Mouse (Mus musculus): ENCODE data around the gene Agbl4. TPM values are rescaled to one million over a fixed set of nuclear protein-coding genes. Genes with fewer than 3 reads are reported as not detected.

Agbl4 gene
- total RNA-seq, 2 experiments from 2014 or later, result 14.0 to 17.2 TPM

DNA sequence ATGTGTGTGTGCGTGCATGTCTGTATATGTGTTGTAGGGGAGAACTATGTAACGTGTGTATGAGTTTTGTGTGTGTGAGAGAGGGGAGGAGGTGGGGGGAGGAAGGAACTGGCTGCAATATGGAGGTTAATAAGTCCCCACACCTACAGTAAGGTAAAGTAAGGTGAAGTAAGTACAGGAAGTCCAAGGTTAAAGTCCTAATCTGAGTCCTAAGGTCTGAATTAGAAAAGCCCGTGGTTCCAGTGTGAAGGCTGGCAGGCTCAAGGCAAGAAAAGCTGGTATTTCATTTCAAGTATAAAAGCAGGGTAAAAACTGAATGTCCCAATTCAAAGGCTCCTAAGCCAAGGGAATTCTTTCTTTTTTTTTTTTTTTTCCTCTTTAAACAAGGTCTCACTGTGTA, 980.6 kb downstream of the Agbl4 start:
- no peak for DNase-seq (ENCODE audit: low spot score in 2 of 2)

DNA sequence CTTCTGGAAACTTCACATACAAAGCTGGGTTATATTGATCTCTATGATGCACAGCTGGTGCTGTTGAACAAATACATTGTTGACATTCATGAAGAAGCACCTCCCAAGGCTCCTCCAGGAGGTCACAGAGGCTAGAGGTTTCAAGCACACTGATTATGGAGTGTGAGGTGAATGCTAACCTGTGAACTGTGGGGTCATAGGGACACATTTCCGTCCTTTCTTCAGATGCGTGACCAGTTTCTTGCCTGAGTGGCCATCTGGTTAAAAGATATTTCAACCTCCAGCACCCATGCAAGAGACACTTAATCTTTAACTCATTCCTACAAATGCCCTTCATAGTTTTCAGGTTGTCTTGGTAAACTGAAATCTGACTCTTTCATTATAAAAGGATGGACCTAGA, 985.6 kb downstream of the Agbl4 start:
- DNase-seq (ENCODE audit: low spot score in 2 of 2), result no peak

DNA sequence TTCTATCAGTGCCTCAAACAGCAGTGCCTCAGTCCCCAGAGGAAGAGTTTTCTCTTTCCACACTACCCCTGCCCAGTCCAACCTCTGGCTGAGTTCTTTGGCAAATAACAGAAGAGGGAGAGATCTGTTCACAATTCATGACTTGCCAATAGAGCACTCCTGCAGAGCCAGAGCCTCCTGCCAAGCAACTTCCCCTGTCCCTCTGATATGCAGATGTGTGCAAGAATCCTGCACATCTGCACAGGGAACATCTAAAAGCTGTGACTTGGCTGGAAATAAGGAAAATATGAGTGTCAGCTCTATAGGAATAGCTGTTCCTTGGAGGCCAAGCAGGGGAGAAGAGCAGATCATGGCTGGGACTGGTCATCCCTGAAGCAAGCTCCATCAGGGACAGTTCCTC, 993.3 kb downstream of the Agbl4 start:
- DNase-seq (ENCODE audit: low spot score in 2 of 2), result no peak

DNA sequence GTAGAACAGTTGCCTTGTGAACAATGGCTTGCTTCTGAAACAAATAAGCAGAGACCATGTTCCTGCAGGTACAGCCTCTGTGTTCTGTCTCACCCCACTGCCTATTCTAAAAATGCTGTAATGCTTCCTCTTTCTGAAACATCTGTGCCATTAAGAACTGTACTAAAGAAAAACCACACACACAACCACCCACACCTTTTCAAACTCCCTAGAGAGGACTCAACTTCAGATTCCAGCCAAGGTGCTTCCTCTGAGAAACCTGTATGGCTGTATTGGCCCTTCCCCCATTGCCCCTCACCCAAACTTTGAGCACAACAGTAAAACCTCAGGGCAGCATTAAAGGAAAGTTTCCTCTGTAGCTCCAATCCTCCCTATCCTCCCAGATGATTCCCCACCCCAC, 1002.3 kb downstream of the Agbl4 start:
- no peak for DNase-seq (ENCODE audit: low spot score in 2 of 2)

DNA sequence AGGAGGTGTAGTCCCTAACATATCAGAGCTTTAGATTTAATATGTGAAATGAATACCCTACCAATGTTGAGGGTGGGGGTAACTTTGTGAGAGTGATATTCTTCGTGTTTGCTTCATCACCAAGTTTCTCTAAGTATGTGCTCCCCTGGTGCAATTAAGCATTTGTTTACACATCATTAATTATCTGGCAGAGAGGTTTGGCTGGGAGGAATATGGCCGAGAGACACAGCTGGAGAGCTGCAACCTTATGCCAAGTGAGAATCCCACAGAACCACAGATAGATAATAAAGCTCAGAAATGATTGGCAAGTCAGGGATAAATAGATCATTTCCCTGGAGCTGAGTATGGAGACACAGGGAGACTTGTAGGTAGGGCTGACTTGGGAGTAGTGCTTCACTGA, 1003.2 kb downstream of the Agbl4 start:
- DNase-seq (ENCODE audit: low spot score in 2 of 2), result no peak

DNA sequence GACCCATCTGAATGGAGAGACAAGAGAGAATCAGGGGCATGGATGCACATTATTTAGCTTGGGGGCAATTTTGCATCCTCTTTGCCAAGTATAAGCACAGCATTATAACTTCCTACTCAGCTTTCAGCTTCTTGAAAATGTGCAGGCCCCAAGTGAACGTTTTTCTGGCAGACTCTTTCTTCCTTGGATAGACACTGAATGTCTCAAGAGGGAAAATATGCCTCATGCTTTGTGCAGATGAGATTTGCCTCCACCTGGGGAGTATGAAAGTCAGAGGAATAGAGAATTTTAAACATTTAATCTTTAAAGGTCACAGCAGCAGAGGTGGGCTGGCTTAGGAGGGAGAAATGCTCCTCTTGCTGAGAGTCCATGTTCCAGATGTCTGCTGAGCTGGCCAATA, 1005.8 kb downstream of the Agbl4 start:
- no peak for DNase-seq (ENCODE audit: low spot score in 2 of 2)

DNA sequence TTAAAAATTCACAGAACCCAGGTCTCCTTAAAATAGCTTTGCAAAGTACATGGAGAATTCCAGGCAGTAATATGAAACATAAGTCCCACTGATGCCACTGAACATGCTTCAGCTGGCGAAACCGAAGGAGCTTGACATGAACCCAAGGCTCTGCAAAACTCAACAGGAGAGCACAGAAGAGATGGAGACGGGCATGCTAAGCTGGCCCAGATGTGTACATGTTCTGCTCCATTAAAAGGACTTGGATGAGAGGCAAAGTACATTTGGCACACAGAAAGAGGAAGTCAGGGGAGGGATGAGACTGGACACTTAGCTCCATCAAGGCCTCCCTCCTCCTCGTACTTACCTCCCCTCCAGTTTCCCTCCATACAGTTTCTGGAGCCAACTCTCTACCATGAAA, 1013.3 kb downstream of the Agbl4 start:
- no peak for DNase-seq (ENCODE audit: low spot score in 2 of 2)

DNA sequence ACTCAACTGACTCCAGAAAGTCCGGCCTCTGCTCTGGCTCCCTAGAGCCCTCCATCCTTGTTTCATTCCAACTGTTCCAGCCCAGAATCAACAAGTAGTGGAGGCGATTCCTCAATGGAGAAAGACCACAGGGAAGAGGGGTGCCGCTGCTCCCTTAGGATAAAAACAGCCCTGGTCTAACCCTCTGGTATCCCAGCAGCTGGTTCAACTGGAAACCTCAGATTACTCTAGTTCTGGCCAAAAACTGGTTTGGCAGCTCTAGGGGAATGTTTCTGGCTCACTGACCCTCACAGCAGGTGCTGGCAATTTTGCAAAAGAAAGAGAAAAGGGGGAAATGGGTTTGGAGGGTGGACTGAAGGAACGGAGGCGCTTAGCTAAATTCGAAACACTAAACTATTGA, 1016.9 kb downstream of the Agbl4 start:
- DNase-seq (ENCODE audit: low spot score in 2 of 2), result no peak

DNA sequence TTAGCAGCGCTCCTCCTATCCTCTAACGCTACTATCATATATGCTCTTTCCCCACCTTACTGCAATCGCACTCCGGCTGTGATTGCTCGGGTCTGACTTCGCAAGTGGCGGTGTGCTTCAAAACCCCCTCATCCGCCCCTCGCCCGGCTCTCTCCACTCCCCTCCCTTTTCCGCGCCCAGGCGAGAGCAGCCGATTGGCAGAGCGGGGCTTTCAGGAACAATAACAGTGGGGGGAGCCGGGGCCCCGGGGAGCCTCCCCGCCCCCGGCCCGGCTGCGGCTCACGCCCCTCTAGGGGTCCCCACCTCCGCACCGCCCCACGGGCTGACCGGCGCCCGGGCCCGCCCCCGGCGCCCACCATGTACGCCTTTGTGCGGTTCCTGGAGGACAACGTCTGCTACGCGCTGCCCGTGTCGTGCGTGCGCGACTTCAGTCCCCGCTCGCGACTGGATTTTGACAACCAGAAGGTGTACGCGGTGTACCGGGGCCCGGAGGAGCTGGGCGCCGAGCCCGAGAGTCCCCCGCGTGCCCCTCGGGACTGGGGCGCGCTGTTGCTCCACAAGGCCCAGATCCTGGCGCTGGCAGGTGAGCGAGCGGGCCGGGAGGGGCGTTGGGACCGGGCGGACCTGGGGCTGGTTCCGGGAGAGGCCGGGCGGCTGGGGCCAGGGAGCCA, 1017.5 kb downstream of the Agbl4 start, which contains the start of gene Bend5:
Gene Bend5 (plus strand): TSS at position 189 of the 671 bp plus-strand sequence.
- DNase-seq (ENCODE audit: low spot score in 2 of 2), result peak; percentile 52 to 57

DNA sequence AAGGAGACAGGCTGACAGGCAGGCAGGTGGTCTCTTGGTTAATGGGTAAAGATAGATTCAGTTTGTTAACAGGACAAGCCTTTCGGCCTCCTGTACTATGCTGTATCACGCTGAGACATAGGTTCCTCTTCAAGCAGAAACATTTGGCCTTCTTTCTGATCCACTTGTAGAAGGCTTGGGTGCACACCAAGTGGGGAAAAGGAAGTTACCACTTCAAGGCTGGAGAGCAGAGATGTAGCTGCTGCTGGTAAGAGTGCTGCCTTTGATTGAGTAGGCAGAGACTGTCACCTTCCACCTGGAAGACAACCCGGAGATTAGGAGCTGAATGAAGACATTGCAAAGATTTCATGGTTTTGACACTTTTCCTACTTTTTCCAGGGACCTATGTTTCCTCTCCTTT, 1018.7 kb downstream of the Agbl4 start:
- DNase-seq (ENCODE audit: low spot score in 2 of 2), result no peak

DNA sequence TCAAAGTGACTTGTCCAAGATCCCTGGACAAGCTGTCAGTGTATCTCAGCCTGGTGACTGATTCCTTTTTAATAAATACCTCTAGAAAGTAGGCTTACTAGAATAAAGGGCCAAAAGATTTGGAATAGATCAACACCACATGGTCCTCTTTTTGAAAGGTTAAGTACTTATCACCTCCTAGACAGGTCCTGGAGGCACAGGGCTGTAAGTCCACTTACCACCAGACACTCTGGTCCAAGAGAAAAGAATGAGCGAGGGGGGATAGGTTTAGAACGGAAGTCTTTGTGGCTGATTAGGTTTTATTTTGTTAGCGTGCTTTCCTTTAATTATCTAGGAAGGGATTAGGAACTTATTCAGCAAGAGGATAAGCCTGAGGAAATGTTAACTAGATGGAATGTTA, 1019.1 kb downstream of the Agbl4 start:
- DNase-seq (ENCODE audit: low spot score in 2 of 2), result no peak

DNA sequence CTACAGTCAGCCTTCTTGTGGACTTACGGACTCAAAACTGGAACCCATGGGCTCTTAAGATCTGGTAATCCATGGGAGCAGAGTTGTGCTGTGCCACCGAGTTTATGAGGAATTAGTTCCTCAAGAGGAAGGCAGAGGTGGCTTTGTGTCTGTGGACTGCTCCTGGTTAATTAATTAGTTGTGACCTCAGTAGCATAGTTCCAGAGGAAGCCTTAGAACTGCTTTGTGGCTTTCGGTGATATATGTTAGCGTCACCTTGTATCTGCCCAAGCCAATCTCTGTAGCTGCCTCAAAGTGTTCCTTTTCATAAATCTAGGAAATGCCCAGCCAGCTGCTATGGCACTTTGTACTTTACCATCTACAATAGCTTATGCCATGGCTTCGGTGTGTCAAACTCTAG, 1020.3 kb downstream of the Agbl4 start:
- DNase-seq (ENCODE audit: low spot score in 2 of 2), result no peak

DNA sequence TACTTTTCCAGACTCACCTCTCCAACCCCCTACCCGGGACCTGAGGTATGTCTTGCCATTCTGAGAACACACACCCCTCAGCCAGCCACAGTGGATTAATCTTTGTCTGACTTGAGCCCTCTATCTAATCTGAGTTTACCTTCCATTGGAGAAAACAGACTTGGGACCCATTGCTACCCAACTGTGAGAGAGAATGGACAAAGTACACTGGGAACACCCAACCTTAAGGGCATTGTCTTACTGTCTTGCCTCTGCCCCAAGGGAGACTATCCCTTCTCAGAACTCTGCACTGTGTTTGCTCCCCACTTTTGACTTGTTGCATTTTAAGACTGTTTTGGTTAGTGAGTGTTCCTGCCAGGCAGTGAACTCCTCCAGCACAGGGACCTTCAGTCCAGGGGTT, 1022.0 kb downstream of the Agbl4 start:
- no peak for DNase-seq (ENCODE audit: low spot score in 2 of 2)

DNA sequence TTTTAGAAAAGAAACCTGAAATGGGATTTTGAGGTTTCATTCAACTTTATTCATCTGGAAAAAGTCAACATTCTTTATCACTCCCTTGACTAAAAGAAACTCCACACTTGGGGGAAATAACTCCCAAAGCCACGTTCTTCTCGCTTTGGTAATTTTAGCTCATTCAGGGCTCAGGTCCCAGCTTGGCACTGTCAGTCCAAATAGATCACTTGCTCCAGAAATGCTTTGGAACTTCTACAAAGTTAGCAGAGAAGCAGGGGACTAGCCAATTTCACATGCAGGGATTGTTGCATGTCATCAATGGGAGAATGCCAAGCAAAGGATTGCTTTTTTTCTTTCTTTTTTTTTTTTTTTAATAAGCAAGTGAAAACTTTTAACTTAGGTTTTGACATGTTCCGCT, 1022.6 kb downstream of the Agbl4 start:
- DNase-seq (ENCODE audit: low spot score in 2 of 2), result no peak

DNA sequence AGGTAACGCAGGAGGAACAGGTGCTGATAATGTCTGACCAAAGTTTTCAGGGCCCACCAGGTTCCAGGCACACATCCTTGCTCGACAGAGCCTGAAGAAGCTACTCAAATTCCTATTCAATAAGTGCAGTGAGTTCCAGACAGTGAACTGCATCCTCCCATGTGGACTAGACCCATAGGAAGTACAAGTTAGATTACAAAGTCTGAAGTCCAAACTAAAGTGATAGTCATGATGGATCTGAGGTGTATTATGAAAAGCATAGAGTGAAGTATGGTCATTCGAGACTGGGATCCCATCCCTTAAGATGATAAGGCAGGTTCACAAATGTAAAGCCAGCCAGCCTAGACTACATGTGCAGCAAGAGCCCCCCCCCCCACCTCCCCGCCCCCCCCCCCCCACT, 1023.5 kb downstream of the Agbl4 start:
- DNase-seq (ENCODE audit: low spot score in 2 of 2), result no peak

DNA sequence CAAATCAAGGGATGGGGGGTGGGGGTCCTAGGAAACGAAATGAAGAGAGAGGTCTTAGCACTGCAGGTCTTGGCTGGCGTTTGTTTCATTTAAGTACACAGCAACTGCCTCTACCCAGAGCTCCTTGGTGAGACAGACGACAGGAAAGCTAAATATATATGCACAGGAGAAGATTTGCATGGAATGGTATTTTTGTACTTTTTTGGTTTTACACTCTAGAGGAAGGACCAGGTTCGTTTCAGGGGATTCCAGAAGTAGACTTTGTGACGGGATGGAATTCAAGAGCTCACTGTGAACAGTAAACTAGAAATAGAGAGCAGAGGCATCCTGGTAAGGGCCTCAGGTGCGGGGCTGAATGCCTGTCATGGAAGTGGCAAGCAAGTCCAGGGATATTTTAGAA, 1024.3 kb downstream of the Agbl4 start:
- no peak for DNase-seq (ENCODE audit: low spot score in 2 of 2)

DNA sequence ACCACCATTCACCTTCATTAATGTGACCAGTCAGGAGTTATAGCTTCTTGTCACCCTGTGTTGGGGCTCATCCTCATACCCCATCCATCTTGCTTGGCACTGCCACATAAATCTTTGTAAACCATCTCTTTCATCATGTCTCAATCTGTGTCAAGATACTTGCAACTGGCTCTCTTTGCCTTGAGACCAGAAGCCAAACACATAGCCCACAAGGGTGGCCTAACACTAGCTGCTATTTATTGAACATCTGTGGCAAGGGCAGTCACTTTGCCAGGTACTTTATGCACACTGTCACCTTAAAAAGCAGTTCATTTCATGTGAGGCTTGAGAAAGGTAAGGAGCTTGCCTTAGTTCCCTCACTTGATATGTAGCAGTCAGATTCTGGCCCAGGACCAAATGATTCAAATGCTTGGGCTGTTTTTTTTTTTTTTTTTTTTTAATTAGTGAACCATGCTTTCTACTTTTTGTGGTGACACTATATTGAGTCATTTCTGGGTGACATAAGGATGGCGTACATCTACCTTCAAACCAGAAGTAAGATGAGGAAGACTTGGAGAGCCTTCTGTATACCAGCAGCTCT, 1027.0 kb downstream of the Agbl4 start:
- DNase-seq (ENCODE audit: low spot score in 2 of 2), result no peak

DNA sequence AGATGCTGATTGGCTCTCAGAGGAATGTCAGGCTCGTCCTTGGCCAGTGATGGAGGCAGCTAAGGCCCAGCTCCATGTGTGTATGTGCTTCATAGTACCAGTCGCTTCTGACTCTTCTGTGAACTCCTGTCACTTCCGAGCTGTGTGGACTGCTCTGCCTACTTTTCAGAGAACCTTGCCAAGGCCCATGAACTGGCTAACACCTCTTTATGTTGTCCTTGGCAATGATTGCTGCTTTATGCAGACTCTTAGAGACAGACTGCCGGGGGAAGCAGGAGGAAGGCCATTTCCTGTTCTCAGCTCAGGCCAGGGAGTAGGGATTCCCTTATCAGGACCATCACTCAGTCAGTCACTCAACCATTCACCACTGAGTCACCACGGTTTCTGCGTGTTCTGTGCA, 1027.7 kb downstream of the Agbl4 start:
- DNase-seq (ENCODE audit: low spot score in 2 of 2), result no peak

DNA sequence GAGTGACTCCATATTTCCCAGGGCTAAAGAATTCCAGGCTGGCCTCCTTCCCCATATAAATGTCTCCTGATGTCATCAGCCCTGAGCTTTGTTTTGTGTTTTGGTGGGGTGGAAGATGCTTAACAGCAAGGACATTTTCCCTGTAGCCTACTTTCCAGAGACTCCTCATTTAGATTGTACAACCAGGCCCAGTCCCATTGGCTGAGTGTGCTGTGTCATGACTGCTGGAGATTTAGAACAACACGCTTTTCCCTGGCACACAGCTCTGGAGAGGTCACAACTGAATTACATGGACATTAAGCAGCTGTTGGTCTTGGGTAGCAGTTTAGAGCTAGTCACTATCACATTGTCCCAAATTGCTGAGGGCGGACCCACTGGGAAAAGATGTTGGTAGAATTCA, 1033.7 kb downstream of the Agbl4 start:
- DNase-seq (ENCODE audit: low spot score in 2 of 2), result no peak

DNA sequence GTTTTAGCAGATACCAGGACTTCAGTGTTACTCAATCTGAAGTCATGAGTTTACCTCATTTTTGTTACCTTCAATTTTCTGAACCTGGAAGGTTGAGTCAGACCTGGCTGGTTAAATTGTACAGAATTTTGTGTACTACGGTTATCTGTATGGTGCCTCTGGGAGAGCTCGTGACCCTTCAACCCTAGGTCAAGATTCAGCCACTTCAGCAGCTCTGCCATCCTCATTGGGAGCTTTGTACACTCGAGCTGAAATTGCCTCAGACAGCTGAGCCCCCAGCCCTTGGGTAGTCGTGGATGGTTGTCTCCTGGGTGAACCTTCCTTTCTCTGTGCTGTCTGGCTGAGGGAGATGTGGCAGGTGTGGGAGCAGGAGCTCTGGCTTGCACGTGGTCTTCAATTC, 1034.6 kb downstream of the Agbl4 start:
- no peak for DNase-seq (ENCODE audit: low spot score in 2 of 2)

DNA sequence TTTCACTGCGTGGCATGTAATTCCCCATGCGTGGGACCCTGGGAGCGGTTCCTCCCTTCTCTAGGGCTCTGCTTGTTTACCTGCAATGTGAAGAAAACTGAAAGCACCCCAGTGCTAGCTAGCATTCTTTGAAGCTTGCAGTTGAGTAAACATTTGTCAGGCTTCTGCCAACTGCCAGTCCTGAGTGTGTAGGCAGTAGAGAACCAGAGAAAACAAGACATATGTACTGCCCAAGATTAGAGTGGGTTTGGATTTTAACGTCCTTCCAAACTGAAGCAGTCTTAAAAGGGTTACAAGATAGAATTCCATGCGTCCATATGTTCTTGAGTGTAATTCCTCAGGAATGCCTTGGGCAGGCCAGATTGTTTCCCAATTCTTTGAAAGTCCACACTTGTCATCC, 1035.0 kb downstream of the Agbl4 start:
- DNase-seq (ENCODE audit: low spot score in 2 of 2), result no peak

DNA sequence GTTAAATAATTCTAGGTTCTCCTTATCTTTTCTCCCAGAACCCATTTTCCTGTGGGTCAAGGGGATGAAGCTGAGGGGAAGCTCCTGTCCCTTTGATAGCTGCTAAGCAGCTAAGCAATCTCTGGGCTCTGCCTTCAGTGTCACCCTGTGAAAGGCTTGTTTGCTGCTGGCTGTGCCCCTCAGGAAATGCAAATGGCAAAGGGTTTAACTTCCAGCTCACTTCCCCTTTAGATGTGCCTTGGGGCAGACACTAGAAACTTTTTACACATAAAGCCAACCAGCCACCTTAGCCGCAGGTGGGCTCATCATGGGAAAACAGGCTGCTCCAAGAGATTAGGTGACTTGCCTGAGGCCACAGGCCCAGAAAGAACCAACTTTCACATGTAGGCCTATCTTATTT, 1044.2 kb downstream of the Agbl4 start:
- DNase-seq (ENCODE audit: low spot score in 2 of 2), result no peak

DNA sequence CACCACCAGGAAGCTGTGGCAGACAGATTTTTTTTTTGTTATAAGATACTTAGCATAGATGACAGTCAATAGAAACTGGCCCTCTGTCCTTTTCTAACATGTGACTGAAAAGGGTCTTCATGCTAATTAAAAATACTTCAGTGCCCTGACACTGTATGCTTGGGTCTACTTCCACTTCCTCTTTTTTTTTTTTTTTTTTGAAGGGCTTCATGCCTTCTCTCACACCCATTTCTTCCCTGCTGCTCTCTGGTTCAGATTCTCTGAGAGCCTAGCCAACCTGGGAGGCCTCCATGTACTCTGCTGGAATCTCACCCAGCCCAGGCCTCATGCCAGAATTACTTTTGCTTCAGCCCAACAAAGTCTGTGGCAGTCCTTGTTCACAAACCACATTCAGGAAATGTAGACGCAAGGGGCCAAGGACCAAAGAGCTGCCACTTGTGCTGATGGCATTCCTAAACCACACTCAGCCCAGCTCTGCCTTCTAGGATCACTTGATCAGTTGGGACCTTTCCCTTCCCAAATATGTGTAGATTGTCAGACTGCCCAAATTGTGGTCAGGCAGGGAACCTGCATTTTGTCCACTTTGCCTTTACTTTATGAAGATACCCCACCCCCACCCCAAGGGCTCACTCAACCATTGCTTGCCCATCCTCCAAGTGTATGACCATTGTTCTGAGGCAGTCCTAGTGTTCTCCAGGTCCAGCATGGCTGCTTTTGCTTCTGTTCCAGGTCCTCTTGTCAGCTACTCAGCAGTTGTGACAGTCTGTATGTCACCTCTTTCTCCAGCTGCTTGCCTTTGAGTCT, 1045.2 kb downstream of the Agbl4 start:
- peak in 1 of 2 experiments; percentile 55 for DNase-seq (ENCODE audit: low spot score in 2 of 2)

All from layer of hippocampus, adult 18-20 months (tissue).